ENCODE assay signal across 9 mouse cellular contexts in the genomic region with DNA sequence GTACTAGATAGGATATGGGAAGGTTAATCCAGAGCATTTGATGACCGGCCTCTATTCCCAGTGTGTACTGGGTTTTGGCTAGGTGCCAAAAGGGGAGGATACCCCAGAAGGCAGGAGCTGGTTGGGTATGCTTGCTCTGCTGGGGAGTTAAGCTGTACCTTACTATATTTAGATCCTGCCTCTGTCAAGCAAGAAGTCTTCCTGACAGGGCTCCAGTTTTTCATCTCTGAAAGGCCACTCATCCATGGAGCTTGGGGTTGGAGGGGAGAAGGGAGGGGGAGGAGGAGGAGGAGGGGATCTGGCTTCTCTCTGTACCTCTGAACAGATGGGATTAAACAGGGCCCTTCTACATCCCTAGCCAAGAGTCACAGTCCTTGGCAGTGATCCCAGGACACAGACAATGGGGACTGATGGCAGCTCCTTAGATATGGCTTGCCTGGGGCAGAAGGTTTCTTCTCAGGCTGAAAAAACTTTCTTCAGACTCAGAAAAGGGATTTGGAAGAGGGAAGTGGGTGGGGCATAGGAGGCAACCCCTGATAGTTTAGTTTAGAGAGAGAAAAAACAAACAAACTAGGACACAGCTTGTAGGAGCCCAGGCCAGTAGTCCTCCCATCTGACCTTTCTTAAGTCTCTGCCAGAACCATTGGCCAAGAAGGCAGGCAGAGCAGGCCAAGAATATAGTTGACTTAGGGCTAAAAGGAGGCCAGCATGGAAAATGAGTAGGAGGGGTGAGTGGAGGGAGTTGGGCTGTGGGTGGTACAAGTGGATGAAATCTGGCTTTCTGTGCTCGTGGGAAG.
DNase-seq lines count a peak whose midpoint lies in the region; ATAC-seq and TF ChIP-seq lines count a peak whose summit lies in the region.
"Had no signal": no experiment of that assay in that cellular context is flagged by ENCODE, and none has a peak within 500 bp of the region (broad histone marks: within the 10 kb centered on the region; RNA-seq: fewer than 3 reads in every experiment).

No protein-coding gene starts in this region.

- H3K4me3 ChIP-seq in embryonic facial prominence, embryonic 11.5 days (ENCODE audit: low read depth, low read length): no peak overlapping the region
- H3K4me3 ChIP-seq in embryonic facial prominence, embryonic 10.5 days: no peak overlapping the region
- no peak overlapping the region for H3K4me3 ChIP-seq in forebrain, embryonic 14.5 days (ENCODE audit: low read depth, low read length)
- H3K4me3 ChIP-seq in heart, embryonic 14.5 days (ENCODE audit: control insufficient read depth in 1 of 2, insufficient read depth in 1 of 2, low read depth in 1 of 2, low read length in 2 of 2): no peak overlapping the region
- H3K4me3 ChIP-seq in kidney, postnatal 0 days (replicated peaks; ENCODE audit: low read depth, low read length): no peak overlapping the region
- H3K4me3 ChIP-seq in liver, embryonic 13.5 days (replicated peaks): no peak overlapping the region
- H3K4me3 ChIP-seq: megakaryocyte, embryonic 14.5 days had no signal

- no peak for TF ChIP-seq CTCF in kidney, postnatal 0 days (IDR thresholded peaks at IDR 0.05; ENCODE audit: low read depth)

- H3K9ac ChIP-seq in embryonic facial prominence, embryonic 11.5 days (replicated peaks; ENCODE audit: low read length): no peak overlapping the region
- H3K9ac ChIP-seq in forebrain, embryonic 14.5 days (ENCODE audit: low read length): no peak overlapping the region
- H3K9ac ChIP-seq in heart, embryonic 14.5 days (ENCODE audit: low read length): no peak overlapping the region
- no peak overlapping the region for H3K9ac ChIP-seq in kidney, postnatal 0 days (ENCODE audit: low read depth, low read length)
- no peak overlapping the region for H3K9ac ChIP-seq in liver, embryonic 13.5 days

- 62% methylated on average over 2 of the region's 2 CpGs for WGBS in embryonic facial prominence, embryonic 11.5 days
- WGBS in embryonic facial prominence, embryonic 10.5 days: 66% methylated on average over 2 of the region's 2 CpGs
- WGBS in forebrain, embryonic 14.5 days: 24% methylated on average over 2 of the region's 2 CpGs
- WGBS in heart, embryonic 14.5 days: 27% methylated on average over 2 of the region's 2 CpGs
- 24% methylated on average over 2 of the region's 2 CpGs for WGBS in kidney, postnatal 0 days
- WGBS in liver, embryonic 13.5 days (ENCODE audit: insufficient replicate concordance): 50% methylated on average over 2 of the region's 2 CpGs

- H3K4me1 ChIP-seq in embryonic facial prominence, embryonic 11.5 days (ENCODE audit: control insufficient read depth, insufficient read depth, low read length): no peaks in the 10 kb centered on the region
- H3K4me1 ChIP-seq in embryonic facial prominence, embryonic 10.5 days: no peaks in the 10 kb centered on the region
- no peaks in the 10 kb centered on the region for H3K4me1 ChIP-seq in forebrain, embryonic 14.5 days (ENCODE audit: control insufficient read depth, insufficient read depth, low read length)
- H3K4me1 ChIP-seq in heart, embryonic 14.5 days (ENCODE audit: control insufficient read depth in 2 of 2, insufficient read depth in 2 of 2, low read length in 2 of 2): peaks cover 2 to 14% of the 10 kb centered on the region in 2 experiments
- H3K4me1 ChIP-seq in kidney, postnatal 0 days (replicated peaks; ENCODE audit: insufficient read depth, low read length): no peaks in the 10 kb centered on the region
- no peaks in the 10 kb centered on the region for H3K4me1 ChIP-seq in liver, embryonic 13.5 days (replicated peaks)
- H3K4me1 ChIP-seq: megakaryocyte, embryonic 14.5 days had no signal

- H3K27ac ChIP-seq in embryonic facial prominence, embryonic 11.5 days (replicated peaks; ENCODE audit: low read depth, low read length): no peak overlapping the region
- no peak overlapping the region for H3K27ac ChIP-seq in embryonic facial prominence, embryonic 10.5 days (replicated peaks)
- peak overlapping the region; percentile 27; the same call in 1 of the 2 replicates for H3K27ac ChIP-seq in forebrain, embryonic 14.5 days (ENCODE audit: low read depth, low read length)
- peak overlapping the region; percentile 5 to 25; a peak in 3 of 4 replicates for H3K27ac ChIP-seq in heart, embryonic 14.5 days (replicated peaks in 1 of 2; ENCODE audit: control insufficient read depth in 1 of 2, insufficient read depth in 1 of 2, low read depth in 2 of 2, low read length in 2 of 2)
- H3K27ac ChIP-seq in kidney, postnatal 0 days: no peak overlapping the region
- H3K27ac ChIP-seq in liver, embryonic 13.5 days: no peak overlapping the region

- no peaks in the 10 kb centered on the region for H3K36me3 ChIP-seq in embryonic facial prominence, embryonic 11.5 days (replicated peaks; ENCODE audit: control insufficient read depth, insufficient read depth, low read depth, low read length)
- no peaks in the 10 kb centered on the region for H3K36me3 ChIP-seq in embryonic facial prominence, embryonic 10.5 days (replicated peaks)
- H3K36me3 ChIP-seq in forebrain, embryonic 14.5 days (ENCODE audit: control insufficient read depth, insufficient read depth, low read length): no peaks in the 10 kb centered on the region
- H3K36me3 ChIP-seq in heart, embryonic 14.5 days (ENCODE audit: control insufficient read depth, insufficient read depth, low read length): no peaks in the 10 kb centered on the region
- no peaks in the 10 kb centered on the region for H3K36me3 ChIP-seq in kidney, postnatal 0 days (ENCODE audit: insufficient read depth, low read length)
- H3K36me3 ChIP-seq in liver, embryonic 13.5 days: no peaks in the 10 kb centered on the region

- H3K4me2 ChIP-seq in embryonic facial prominence, embryonic 11.5 days (ENCODE audit: low read depth, low read length): no peak overlapping the region
- H3K4me2 ChIP-seq in forebrain, embryonic 14.5 days (ENCODE audit: low read length): no peak overlapping the region
- H3K4me2 ChIP-seq in heart, embryonic 14.5 days (ENCODE audit: low read length): no peak overlapping the region
- H3K4me2 ChIP-seq in kidney, postnatal 0 days (ENCODE audit: low read length): no peak overlapping the region
- no peak overlapping the region for H3K4me2 ChIP-seq in liver, embryonic 13.5 days

- DNase-seq in embryonic facial prominence, embryonic 11.5 days (ENCODE audit: low spot score): no peak
- no peak for DNase-seq in embryonic facial prominence, embryonic 10.5 days (ENCODE audit: low spot score)
- peak; percentile 81 for DNase-seq in forebrain, embryonic 14.5 days (ENCODE audit: low spot score)
- DNase-seq in kidney, postnatal 0 days (ENCODE audit: low spot score): peak; percentile 44
- DNase-seq in liver, embryonic 13.5 days: no peak
- DNase-seq in right cerebral cortex, adult 2 months (ENCODE audit: low spot score in 2 of 2): peak; percentile 53 to 56

- no peaks in the 10 kb centered on the region for H3K27me3 ChIP-seq in embryonic facial prominence, embryonic 11.5 days (ENCODE audit: control insufficient read depth, insufficient read depth, low read length)
- no peaks in the 10 kb centered on the region for H3K27me3 ChIP-seq in embryonic facial prominence, embryonic 10.5 days (replicated peaks; ENCODE audit: low read depth, poor library complexity, severe bottlenecking)
- no peaks in the 10 kb centered on the region for H3K27me3 ChIP-seq in forebrain, embryonic 14.5 days (replicated peaks; ENCODE audit: control insufficient read depth, insufficient read depth, low read length)
- H3K27me3 ChIP-seq in heart, embryonic 14.5 days (ENCODE audit: control insufficient read depth, insufficient read depth, low read length): no peaks in the 10 kb centered on the region
- no peaks in the 10 kb centered on the region for H3K27me3 ChIP-seq in kidney, postnatal 0 days (ENCODE audit: insufficient read depth, low read length)
- H3K27me3 ChIP-seq in liver, embryonic 13.5 days: no peaks in the 10 kb centered on the region
- H3K27me3 ChIP-seq: megakaryocyte, embryonic 14.5 days had no signal

- ATAC-seq in embryonic facial prominence, embryonic 11.5 days (replicated peaks; ENCODE audit: insufficient number of reproducible peaks, low FRiP score, low TSS enrichment, low read depth): peak; percentile 39; the same call in 1 of the 2 replicates
- peak; percentile 95 for ATAC-seq in forebrain, embryonic 14.5 days
- peak; percentile 91 for ATAC-seq in heart, embryonic 14.5 days (ENCODE audit: insufficient number of reproducible peaks, insufficient read depth, low FRiP score, low read depth)
- ATAC-seq in kidney, postnatal 0 days (replicated peaks; ENCODE audit: low FRiP score, low read depth): peak; percentile 73; the same call in 1 of the 2 replicates
- ATAC-seq in liver, embryonic 13.5 days (ENCODE audit: low read depth): 0 out of 2 replicates have a peak, but pooled peaks have one; percentile 26
- no peak for ATAC-seq in megakaryocyte, adult 5-6 weeks (ENCODE audit: poor library complexity, severe bottlenecking)

- no peaks in the 10 kb centered on the region for H3K9me3 ChIP-seq in embryonic facial prominence, embryonic 11.5 days (replicated peaks; ENCODE audit: control insufficient read depth, low read length)
- H3K9me3 ChIP-seq in embryonic facial prominence, embryonic 10.5 days: no peaks in the 10 kb centered on the region
- H3K9me3 ChIP-seq in forebrain, embryonic 14.5 days (replicated peaks; ENCODE audit: control insufficient read depth, low read length): no peaks in the 10 kb centered on the region
- no peaks in the 10 kb centered on the region for H3K9me3 ChIP-seq in heart, embryonic 14.5 days (ENCODE audit: control insufficient read depth, low read length)
- no peaks in the 10 kb centered on the region for H3K9me3 ChIP-seq in kidney, postnatal 0 days (replicated peaks; ENCODE audit: low read length)
- no peaks in the 10 kb centered on the region for H3K9me3 ChIP-seq in liver, embryonic 13.5 days (replicated peaks)
- H3K9me3 ChIP-seq: megakaryocyte, embryonic 14.5 days had no signal

Comparison
In these comparisons a context has a peak if more than half of its experiments do, and no peak if none do; other contexts are left out.
1. DNase-seq: peak in forebrain, embryonic 14.5 days (single experiment), kidney, postnatal 0 days (single experiment) and right cerebral cortex, adult 2 months (2 of 2); none in embryonic facial prominence, embryonic 11.5 days (single experiment), embryonic facial prominence, embryonic 10.5 days (single experiment) and liver, embryonic 13.5 days (single experiment).
2. H3K27ac ChIP-seq: peak in forebrain, embryonic 14.5 days (single experiment) and heart, embryonic 14.5 days (2 of 2); none in embryonic facial prominence, embryonic 11.5 days (single experiment), embryonic facial prominence, embryonic 10.5 days (single experiment), kidney, postnatal 0 days (single experiment) and liver, embryonic 13.5 days (single experiment).